12 mouse cellular contexts compared by ENCODE assay signal in genomic region chr1:84225626-84226025, GRCm38 (mm10).
DNase-seq lines count a peak whose midpoint lies in the region; ATAC-seq lines count a peak whose summit lies in the region.
"Had no signal": no experiment of that assay in that cellular context is flagged by ENCODE, and none has a peak within 500 bp of the region (broad histone marks: within the 10 kb centered on the region; RNA-seq: fewer than 3 reads in every experiment).

No protein-coding gene starts in this region.

- WGBS in midbrain, embryonic 13.5 days = 97% methylated on average over 7 of the region's 7 CpGs

- H3K9ac ChIP-seq in midbrain, embryonic 13.5 days (replicated peaks) = no peak overlapping the region

- H3K27ac ChIP-seq in midbrain, embryonic 13.5 days = no peak overlapping the region
- H3K27ac ChIP-seq: kidney, postnatal 0 days; macrophage had no signal

- intact Hi-C loops in gastrocnemius, postnatal 36 days (cut with DNase I) = no loop called here

- no peak overlapping the region for H3K4me3 ChIP-seq in midbrain, embryonic 13.5 days (replicated peaks)
- H3K4me3 ChIP-seq: myocyte had no signal

- no peaks in the 10 kb centered on the region for H3K27me3 ChIP-seq in midbrain, embryonic 13.5 days

- no peaks in the 10 kb centered on the region for H3K9me3 ChIP-seq in midbrain, embryonic 13.5 days

- H3K36me3 ChIP-seq in midbrain, embryonic 13.5 days = no peaks in the 10 kb centered on the region

- ATAC-seq in midbrain, embryonic 13.5 days = no peak

- no peak overlapping the region for H3K4me2 ChIP-seq in midbrain, embryonic 13.5 days (replicated peaks)

- DNase-seq in ovary, postnatal 36 days (ENCODE audit: low spot score) = peak; percentile 16
- no peak for DNase-seq in ovary, adult 18-20 months (ENCODE audit: low spot score)
- DNase-seq in gastrocnemius, postnatal 36 days = peak; percentile 65
- peak; percentile 21 for DNase-seq in kidney, postnatal 14 days
- DNase-seq in skeletal muscle tissue, adult 2 months (ENCODE audit: low read depth, low spot score) = peak; percentile 86
- no peak for DNase-seq in spleen, postnatal 36 days (ENCODE audit: low spot score in 2 of 2)
- DNase-seq: cerebellum, postnatal 14 days; thymus, postnatal 36 days had no signal

- 0 out of 2 replicates have a peak, but pooled peaks cover 4% of the 10 kb centered on the region for H3K4me1 ChIP-seq in midbrain, embryonic 13.5 days (replicated peaks)

Comparison
In these comparisons a context has a peak if more than half of its experiments do, and no peak if none do; other contexts are left out.
1. DNase-seq: peak in ovary, postnatal 36 days (single experiment), gastrocnemius, postnatal 36 days (2 of 2), kidney, postnatal 14 days (single experiment) and skeletal muscle tissue, adult 2 months (single experiment); none in ovary, adult 18-20 months (single experiment) and spleen, postnatal 36 days (0 of 2).